Mouse (Mus musculus): ENCODE results near the gene Lat.

Lat gene

GRCm38 (mm10) chr7:126367636-126368035 lies 1.7 kb downstream of the Lat start:
- peak; percentile 73 for DNase-seq (ENCODE audit: low read depth, low spot score)

GRCm38 (mm10) chr7:126363038-126363437 lies 6.3 kb downstream of the Lat start:
- DNase-seq (ENCODE audit: low read depth, low spot score): no peak

GRCm38 (mm10) chr7:126359049-126359448 lies 10.3 kb downstream of the Lat start:
- DNase-seq (ENCODE audit: low read depth, low spot score): no peak

GRCm38 (mm10) chr7:126358413-126358812 lies 11.0 kb downstream of the Lat start:
- peak; percentile 49 for DNase-seq (ENCODE audit: low read depth, low spot score)

- DNase-seq (ENCODE audit: low read depth, low spot score): peak; percentile 58
These were observed 11.5 kb downstream of the Lat start for GRCm38 (mm10) chr7:126357838-126358237.

GRCm38 (mm10) chr7:126356793-126357591 lies 12.4 kb downstream of the Lat start:
- DNase-seq (ENCODE audit: low read depth, low spot score): no peak

- DNase-seq (ENCODE audit: low read depth, low spot score): no peak
These were observed 13.3 kb downstream of the Lat start for GRCm38 (mm10) chr7:126355847-126356597.

- no peak for DNase-seq (ENCODE audit: low read depth, low spot score)
These were observed 14.4 kb downstream of the Lat start for GRCm38 (mm10) chr7:126354738-126355614.

GRCm38 (mm10) chr7:126353994-126354365 lies 15.4 kb downstream of the Lat start:
- DNase-seq (ENCODE audit: low read depth, low spot score): no peak

- DNase-seq (ENCODE audit: low read depth, low spot score): no peak
These were observed 15.9 kb downstream of the Lat start for GRCm38 (mm10) chr7:126353251-126353993.

GRCm38 (mm10) chr7:126351419-126351951 lies 17.9 kb downstream of the Lat start:
- no peak for DNase-seq (ENCODE audit: low read depth, low spot score)

- DNase-seq (ENCODE audit: low read depth, low spot score): no peak
These were observed 18.5 kb downstream of the Lat start for GRCm38 (mm10) chr7:126350748-126351418.

- no peak for DNase-seq (ENCODE audit: low read depth, low spot score)
These were observed 21.1 kb downstream of the Lat start for GRCm38 (mm10) chr7:126348293-126348692.

- no peak for DNase-seq (ENCODE audit: low read depth, low spot score)
These were observed 22.3 kb downstream of the Lat start for GRCm38 (mm10) chr7:126347098-126347497.

GRCm38 (mm10) chr7:126345969-126346368 lies 23.4 kb downstream of the Lat start:
- no peak for DNase-seq (ENCODE audit: low read depth, low spot score)

- no peak for DNase-seq (ENCODE audit: low read depth, low spot score)
These were observed 23.8 kb downstream of the Lat start for GRCm38 (mm10) chr7:126345557-126345956.

- DNase-seq (ENCODE audit: low read depth, low spot score): no peak
These were observed 28.5 kb downstream of the Lat start for GRCm38 (mm10) chr7:126340896-126341295.

- peak; percentile 67 for DNase-seq (ENCODE audit: low read depth, low spot score)
These were observed 29.2 kb downstream of the Lat start for GRCm38 (mm10) chr7:126340206-126340618.

GRCm38 (mm10) chr7:126339521-126339971 lies 29.8 kb downstream of the Lat start:
- DNase-seq (ENCODE audit: low read depth, low spot score): peak; percentile 46

- no peak for DNase-seq (ENCODE audit: low read depth, low spot score)
These were observed 30.5 kb downstream of the Lat start for GRCm38 (mm10) chr7:126338906-126339305.

Data from CD4-positive, CD25-positive, alpha-beta regulatory T cell, adult 2 months (primary cell).